Mouse (Mus musculus) myocyte (in vitro differentiated cells): Measurements from ENCODE around the gene Itga1.

Source experiments
- MAX ChIP-seq: IDR thresholded peaks from one replicate; pipeline ENCODE4 v1.6.1; 2011; ENCODE audit warnings: low read depth, mild to moderate bottlenecking, control low read depth
- POLR2A ChIP-seq: IDR thresholded peaks from one replicate; pipeline ENCODE4 v1.6.1; 2011; ENCODE audit warnings: low read depth, mild to moderate bottlenecking, control low read depth, moderate library complexity; ENCODE audit not compliant: insufficient read length
- POLR2AphosphoS2 ChIP-seq: IDR thresholded peaks from one replicate; pipeline ENCODE4 v1.6.1; 2011; ENCODE audit warnings: low read depth, control low read depth; ENCODE audit not compliant: insufficient read length
- TCF12 ChIP-seq: IDR thresholded peaks from one replicate; pipeline ENCODE4 v1.6.1; 2011; ENCODE audit warnings: mild to moderate bottlenecking, control low read depth; ENCODE audit not compliant: poor library complexity, insufficient read depth, severe bottlenecking
- USF1 ChIP-seq: IDR thresholded peaks from one replicate; pipeline ENCODE4 v1.6.1; 2011; ENCODE audit warnings: low read depth, mild to moderate bottlenecking, control low read depth, moderate library complexity

GRCm38 (mm10) chr13:115079996-115080585 is 21.7 kb downstream of the Itga1 start:
- TF ChIP-seq POLR2AphosphoS2 (no peak), POLR2A (no peak), USF1 (no peak), MAX (no peak), TCF12 (no peak)
